ENCODE assay signal across 8 mouse cellular contexts in genomic region chr19:5841999-5842784, GRCm38 (mm10). TPM values are rescaled to one million over a fixed set of nuclear protein-coding genes. Genes with fewer than 3 reads are reported as not detected.
DNase-seq lines count a peak whose midpoint lies in the region; ATAC-seq and TF ChIP-seq lines count a peak whose summit lies in the region.

No protein-coding gene starts in this region.

- H3K9ac ChIP-seq in intestine, embryonic 16.5 days (ENCODE audit: low read depth, low read length), result peak overlapping the region; percentile 79

- peak overlapping the region; percentile 98 for H3K27ac ChIP-seq in gastrocnemius, adult 2 months
- H3K27ac ChIP-seq in embryonic facial prominence, embryonic 10.5 days (replicated peaks), result peak overlapping the region; percentile 68; the same call in 1 of the 2 replicates
- H3K27ac ChIP-seq in intestine, embryonic 16.5 days (ENCODE audit: low read length), result peak overlapping the region; percentile 99

- intact Hi-C loops in gastrocnemius, adult 2 months (cut with DNase I), result loop anchor here (1.0 kb wide), 1 partner anchor 37 kb away; no protein-coding TSS in a partner anchor

- 68% methylated on average over 5 of the region's 5 CpGs for WGBS in embryonic facial prominence, embryonic 10.5 days
- WGBS in intestine, embryonic 16.5 days, result 72% methylated on average over 5 of the region's 5 CpGs

- H3K79me3 ChIP-seq in C2C12 (ENCODE audit: low read depth), result peaks cover 78% of the 10 kb centered on the region

- TF ChIP-seq CTCF in gastrocnemius, adult 2 months (IDR thresholded peaks at IDR 0.05), result no peak
- no peak for TF ChIP-seq CTCF in C2C12 (IDR thresholded peaks at IDR 0.05; ENCODE audit: control insufficient read depth, insufficient read depth, insufficient read length)

- peak overlapping the region; percentile 60 for H3ac ChIP-seq in C2C12 (ENCODE audit: control insufficient read depth, insufficient read length, low read depth)

- H3K4me2 ChIP-seq in intestine, embryonic 16.5 days (ENCODE audit: low read depth, low read length), result peak overlapping the region; percentile 69

- no peak for DNase-seq in gastrocnemius, adult 2 months
- DNase-seq in gastrocnemius, postnatal 10 days, result no peak
- DNase-seq in embryonic facial prominence, embryonic 10.5 days (ENCODE audit: low spot score), result no peak
- DNase-seq in splenic B cell, adult 2 months (ENCODE audit: low read depth, low spot score), result peak; percentile 79
- DNase-seq in thymus, postnatal 25 days, result no peak
- DNase-seq in cerebellum, adult 9-10 months, result no peak

- peaks cover 68% of the 10 kb centered on the region for H3K4me1 ChIP-seq in embryonic facial prominence, embryonic 10.5 days
- H3K4me1 ChIP-seq in intestine, embryonic 16.5 days (ENCODE audit: control insufficient read depth, insufficient read depth, low read length), result peaks cover 47% of the 10 kb centered on the region

- ATAC-seq in intestine, embryonic 16.5 days, result no peak

- no peaks in the 10 kb centered on the region for H3K27me3 ChIP-seq in C2C12 (ENCODE audit: control insufficient read depth, insufficient read depth, insufficient read length)
- H3K27me3 ChIP-seq in embryonic facial prominence, embryonic 10.5 days (replicated peaks; ENCODE audit: low read depth, poor library complexity, severe bottlenecking), result no peaks in the 10 kb centered on the region
- no peaks in the 10 kb centered on the region for H3K27me3 ChIP-seq in intestine, embryonic 16.5 days (replicated peaks; ENCODE audit: control insufficient read depth, insufficient read depth, low read length)
- no peaks in the 10 kb centered on the region for H3K27me3 ChIP-seq in splenic B cell, adult 2 months (ENCODE audit: control insufficient read depth, insufficient read depth, low read length, poor library complexity, severe bottlenecking)

- H3K9me3 ChIP-seq in embryonic facial prominence, embryonic 10.5 days, result no peaks in the 10 kb centered on the region
- no peaks in the 10 kb centered on the region for H3K9me3 ChIP-seq in intestine, embryonic 16.5 days (ENCODE audit: control insufficient read depth, low read length)

- peak overlapping the region; percentile 94 for H3K4me3 ChIP-seq in gastrocnemius, adult 2 months
- peak overlapping the region; percentile 100 for H3K4me3 ChIP-seq in C2C12 (ENCODE audit: insufficient read depth, poor library complexity, severe bottlenecking)
- H3K4me3 ChIP-seq in embryonic facial prominence, embryonic 10.5 days, result no peak overlapping the region
- peak overlapping the region; percentile 56 for H3K4me3 ChIP-seq in intestine, embryonic 16.5 days (ENCODE audit: low read length)

- H3K79me2 ChIP-seq in C2C12 (ENCODE audit: control insufficient read depth, insufficient read depth), result peaks cover 84% of the 10 kb centered on the region

- H3K36me3 ChIP-seq in C2C12 (ENCODE audit: control insufficient read depth, insufficient read depth), result peaks cover 28% of the 10 kb centered on the region
- H3K36me3 ChIP-seq in embryonic facial prominence, embryonic 10.5 days (replicated peaks), result no peaks in the 10 kb centered on the region
- no peaks in the 10 kb centered on the region for H3K36me3 ChIP-seq in intestine, embryonic 16.5 days (ENCODE audit: control insufficient read depth, insufficient read depth, low read length)
- H3K36me3 ChIP-seq in splenic B cell, adult 2 months (ENCODE audit: control insufficient read depth, insufficient read depth, low read length, poor library complexity, severe bottlenecking), result no peaks in the 10 kb centered on the region; the same call in 1 of the 2 replicates

TF ChIP-seq in C2C12, 6 proteins besides CTCF, POLR2A, EP300 and RAD21:
- no peak for TF ChIP-seq CEBPB (IDR thresholded peaks at IDR 0.05; ENCODE audit: low read depth)
- no peak for TF ChIP-seq FOSL1 (IDR thresholded peaks at IDR 0.05; ENCODE audit: insufficient read depth, low read length, poor library complexity, severe bottlenecking)
- TF ChIP-seq USF1 (IDR thresholded peaks at IDR 0.05; ENCODE audit: low read depth), result no peak
- no peak for TF ChIP-seq MYOD1 (IDR thresholded peaks at IDR 0.05; ENCODE audit: control insufficient read depth, insufficient read length, low read depth)
- TF ChIP-seq MYOG (IDR thresholded peaks at IDR 0.05; ENCODE audit: control insufficient read depth, extremely low read depth, insufficient read length), result no peak
- no peak for TF ChIP-seq MAX (IDR thresholded peaks at IDR 0.05)

RNA-seq across cellular contexts. Expression of gene Frmd8, which starts 32.9 kb away (rescaled TPM):
- total RNA-seq in gastrocnemius, adult 2 months (2021), result 1 to 10 TPM; 3.4 to 4.0 TPM
- 10 to 100 TPM in 1 of 2 experiments, 1 to 10 TPM in 1; 7.4 to 10.3 TPM for total RNA-seq in gastrocnemius, postnatal 10 days (2021)
- polyA plus RNA-seq in C2C12 (2012; fragmentation: generic; extraction: Trizol), result 44.1 TPM
- 44.6 and 45.4 TPM in 2 replicates for polyA plus RNA-seq in embryonic facial prominence, embryonic 10.5 days (2016; fragmentation: Nextera tagmentation; extraction: Ambion mirVana)
- polyA plus RNA-seq in intestine, embryonic 16.5 days (2015; fragmentation: Nextera tagmentation; extraction: Ambion mirVana), result 31.1 and 31.7 TPM in 2 replicates

RNA-seq across cellular contexts. Expression of gene Slc25a45, which starts 35.4 kb away (rescaled TPM):
- total RNA-seq in gastrocnemius, adult 2 months (2021), result under 1 TPM; 0.79 to 0.84 TPM
- total RNA-seq in gastrocnemius, postnatal 10 days (2021), result 1 to 10 TPM; 2.6 to 3.5 TPM
- 5.5 TPM for polyA plus RNA-seq in C2C12 (2012; fragmentation: generic; extraction: Trizol)
- 2.5 and 2.9 TPM in 2 replicates for polyA plus RNA-seq in embryonic facial prominence, embryonic 10.5 days (2016; fragmentation: Nextera tagmentation; extraction: Ambion mirVana)
- 3.4 and 4.1 TPM in 2 replicates for polyA plus RNA-seq in intestine, embryonic 16.5 days (2015; fragmentation: Nextera tagmentation; extraction: Ambion mirVana)

RNA-seq across cellular contexts. Expression of gene Tigd3, which starts 51.8 kb away (rescaled TPM):
- total RNA-seq in gastrocnemius, adult 2 months (2021), result under 1 TPM; 0.10 to 0.20 TPM
- under 1 TPM; 0.82 to 0.95 TPM for total RNA-seq in gastrocnemius, postnatal 10 days (2021)
- polyA plus RNA-seq in C2C12 (2012; fragmentation: generic; extraction: Trizol), result 1.0 TPM
- 6.8 and 7.4 TPM in 2 replicates for polyA plus RNA-seq in embryonic facial prominence, embryonic 10.5 days (2016; fragmentation: Nextera tagmentation; extraction: Ambion mirVana)
- 1.5 and 1.7 TPM in 2 replicates for polyA plus RNA-seq in intestine, embryonic 16.5 days (2015; fragmentation: Nextera tagmentation; extraction: Ambion mirVana)
